Mouse (Mus musculus): ENCODE measurements at regions not wholly inside any gene's neighbourhood (a gene's known extent, or its start where the extent isn't known, plus 50 kb on each side); places are given as distances from the start of the nearest gene placed in this dataset.
"Not testable (repeated sequence)": the region's sequence is repeated elsewhere in the genome, so short reads cannot be mapped to it uniquely, and the experiment has no call there.

GRCm38 (mm10) chr15:8780371-8780866 is 69.9 kb upstream of the Slc1a3 start:
- H3K4me3 ChIP-seq (replicated peaks; ENCODE audit: insufficient read depth, low read depth, low read length), result no peak overlapping the region
- DNase-seq, result no peak
- no peak for TF ChIP-seq CTCF (IDR thresholded peaks at IDR 0.05; ENCODE audit: borderline replicate concordance, insufficient read depth, low read depth, low read length)
- no peak for TF ChIP-seq POLR2A (IDR thresholded peaks at IDR 0.05; ENCODE audit: borderline replicate concordance, insufficient read depth, low read length)
- H3K27ac ChIP-seq (ENCODE audit: insufficient read depth, low read length), result no peak overlapping the region
- H3K4me1 ChIP-seq (ENCODE audit: control insufficient read depth, insufficient read depth, low read length), result no peaks in the 10 kb centered on the region
- 80% methylated on average over 5 of the region's 5 CpGs for WGBS
- H3K27me3 ChIP-seq (ENCODE audit: control insufficient read depth, insufficient read depth, low read length), result no peaks in the 10 kb centered on the region

- DNase-seq, result no peak
- Histone ChIP-seq H3K27me3 (ENCODE audit: control insufficient read depth, insufficient read depth, low read length) (no peaks in the 10 kb centered on the region), H3K4me3 (replicated peaks; ENCODE audit: insufficient read depth, low read depth, low read length) (no peak overlapping the region), H3K27ac (ENCODE audit: insufficient read depth, low read length) (no peak overlapping the region), H3K4me1 (ENCODE audit: control insufficient read depth, insufficient read depth, low read length) (no peaks in the 10 kb centered on the region)
- 93% methylated on average over 16 of the region's 16 CpGs for WGBS
- no peak for TF ChIP-seq CTCF (IDR thresholded peaks at IDR 0.05; ENCODE audit: borderline replicate concordance, insufficient read depth, low read depth, low read length)
- no peak for TF ChIP-seq POLR2A (IDR thresholded peaks at IDR 0.05; ENCODE audit: borderline replicate concordance, insufficient read depth, low read length)
Observed at GRCm38 (mm10) chr15:8767624-8768571, 57.3 kb upstream of the Slc1a3 start.

GRCm38 (mm10) chr15:8766208-8766607 is 55.6 kb upstream of the Slc1a3 start:
- not testable (repeated sequence) for H3K27me3 ChIP-seq (ENCODE audit: control insufficient read depth, insufficient read depth, low read length); H3K4me1 ChIP-seq (ENCODE audit: control insufficient read depth, insufficient read depth, low read length); H3K4me3 ChIP-seq (replicated peaks; ENCODE audit: insufficient read depth, low read depth, low read length); H3K27ac ChIP-seq (ENCODE audit: insufficient read depth, low read length); DNase-seq

- H3K27me3 ChIP-seq (ENCODE audit: control insufficient read depth, insufficient read depth, low read length), result no peaks in the 10 kb centered on the region
- 24% methylated on average over 9 of the region's 9 CpGs for WGBS
- no peak for DNase-seq
- H3K27ac ChIP-seq (ENCODE audit: insufficient read depth, low read length), result no peak overlapping the region; the same call in 1 of the 2 replicates
- H3K4me3 ChIP-seq (replicated peaks; ENCODE audit: insufficient read depth, low read depth, low read length), result no peak overlapping the region
- TF ChIP-seq POLR2A (IDR thresholded peaks at IDR 0.05; ENCODE audit: borderline replicate concordance, insufficient read depth, low read length) (no peak), CTCF (IDR thresholded peaks at IDR 0.05; ENCODE audit: borderline replicate concordance, insufficient read depth, low read depth, low read length) (no peak)
- no peaks in the 10 kb centered on the region for H3K4me1 ChIP-seq (ENCODE audit: control insufficient read depth, insufficient read depth, low read length)
Observed at GRCm38 (mm10) chr15:8761741-8762271, 51.2 kb upstream of the Slc1a3 start.

DNA sequence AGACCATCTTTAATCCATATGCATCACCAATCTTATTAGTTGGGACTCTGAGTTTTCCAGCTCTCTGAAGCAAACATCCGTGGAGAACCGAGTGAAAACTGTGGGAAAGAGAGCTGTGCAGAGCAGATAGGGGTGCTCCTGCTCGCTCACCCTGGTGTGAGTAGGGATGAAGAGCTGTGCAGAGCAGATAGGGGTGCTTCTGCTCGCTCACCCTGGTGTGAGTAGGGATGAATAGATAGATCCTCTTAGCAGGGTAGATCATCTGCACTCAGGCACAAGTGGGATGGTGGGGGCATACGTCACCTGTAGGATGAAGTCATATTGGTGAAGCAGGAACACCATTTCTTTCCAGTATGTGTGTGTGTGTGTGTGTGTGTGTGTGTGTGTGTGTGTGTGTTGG is 50.6 kb upstream of the Slc1a3 start:
- no peak for TF ChIP-seq CTCF (IDR thresholded peaks at IDR 0.05; ENCODE audit: borderline replicate concordance, insufficient read depth, low read depth, low read length)
- TF ChIP-seq POLR2A (IDR thresholded peaks at IDR 0.05; ENCODE audit: borderline replicate concordance, insufficient read depth, low read length), result no peak
- Histone ChIP-seq H3K27me3 (ENCODE audit: control insufficient read depth, insufficient read depth, low read length) (no peaks in the 10 kb centered on the region), H3K4me3 (replicated peaks; ENCODE audit: insufficient read depth, low read depth, low read length) (no peak overlapping the region), H3K27ac (ENCODE audit: insufficient read depth, low read length) (no peak overlapping the region), H3K4me1 (ENCODE audit: control insufficient read depth, insufficient read depth, low read length) (no peaks in the 10 kb centered on the region)
- 80% methylated on average over 5 of the region's 5 CpGs for WGBS
- no peak for DNase-seq
